Mouse (Mus musculus): ENCODE results near the gene Cct8. TPM values are rescaled to one million over a fixed set of nuclear protein-coding genes. Genes with fewer than 3 reads are reported as not detected.
"Not testable (repeated sequence)": the region's sequence is repeated elsewhere in the genome, so short reads cannot be mapped to it uniquely, and the experiment has no call there.

The Cct8 gene
- 100 to 1,000 TPM in 20 of 26 experiments, 10 to 100 TPM in 6; 78.9 to 170 (median 118) TPM for total RNA-seq (2018; cell fraction: chromatin; rRNA removed)
- 100 to 1,000 TPM in 16 of 26 experiments, 10 to 100 TPM in 10; 89.0 to 112 (median 102) TPM for total RNA-seq (2018; cell fraction: cytosol; rRNA removed)
- 100 to 1,000 TPM in 5 of 26 experiments, 10 to 100 TPM in 21; 63.8 to 120 (median 88.3) TPM for total RNA-seq (2018; cell fraction: nucleus; rRNA removed)
- 108 to 198 TPM (median 124 TPM) in 3 replicates for polyA plus RNA-seq (2018)

GRCm38 (mm10) chr16:87495716-87496447, at the start of gene Cct8:
Gene Cct8, minus strand, starts transcription at chr16:87495873.
- Histone ChIP-seq H3K4me3 (ENCODE audit: inconsistent target) (peak within 1 kb of the TSS; percentile 95), H3K79me2 (ENCODE audit: inconsistent target) (peaks cover 47% of the 10 kb centered on the region), H3K27ac (peak within 1 kb of the TSS; percentile 51), H3K36me3 (ENCODE audit: inconsistent target) (peaks cover 28% of the 10 kb centered on the region)
- WGBS (ENCODE audit: missing documents), result under 1% methylated on average over 48 of the region's 48 CpGs

GRCm38 (mm10) chr16:87528755-87529154, 33.1 kb upstream of the Cct8 start:
- 81% methylated on average over 9 of the region's 10 CpGs for WGBS (ENCODE audit: missing documents)
- Histone ChIP-seq H3K4me3 (ENCODE audit: inconsistent target) (no peak overlapping the region), H3K79me2 (ENCODE audit: inconsistent target) (no peaks in the 10 kb centered on the region), H3K27ac (no peak overlapping the region), H3K36me3 (ENCODE audit: inconsistent target) (no peaks in the 10 kb centered on the region)

- Histone ChIP-seq H3K4me3 (ENCODE audit: inconsistent target) (no peak overlapping the region), H3K27ac (no peak overlapping the region)
- WGBS (ENCODE audit: missing documents), result 78% methylated on average over 8 of the region's 8 CpGs
Measured at GRCm38 (mm10) chr16:87527553-87528249, 32.0 kb upstream of the Cct8 start.

GRCm38 (mm10) chr16:87524228-87524627, 28.6 kb upstream of the Cct8 start:
- WGBS (ENCODE audit: missing documents), result 84% methylated on average over 5 of the region's 5 CpGs
- Histone ChIP-seq H3K27ac (no peak overlapping the region), H3K79me2 (ENCODE audit: inconsistent target) (no peaks in the 10 kb centered on the region), H3K36me3 (ENCODE audit: inconsistent target) (no peaks in the 10 kb centered on the region), H3K4me3 (ENCODE audit: inconsistent target) (no peak overlapping the region)

More at GRCm38 (mm10) chr16:87527553-87528249, 32.0 kb upstream of the Cct8 start:
- H3K79me2 ChIP-seq (ENCODE audit: inconsistent target), result no peaks in the 10 kb centered on the region
- no peaks in the 10 kb centered on the region for H3K36me3 ChIP-seq (ENCODE audit: inconsistent target)

- Histone ChIP-seq H3K27ac (no peak overlapping the region), H3K36me3 (ENCODE audit: inconsistent target) (no peaks in the 10 kb centered on the region), H3K79me2 (ENCODE audit: inconsistent target) (no peaks in the 10 kb centered on the region), H3K4me3 (ENCODE audit: inconsistent target) (no peak overlapping the region)
- 87% methylated on average over 14 of the region's 14 CpGs for WGBS (ENCODE audit: missing documents)
Measured at GRCm38 (mm10) chr16:87512331-87512730, 16.7 kb upstream of the Cct8 start.

- 93% methylated on average over 5 of the region's 5 CpGs for WGBS (ENCODE audit: missing documents)
- Histone ChIP-seq H3K79me2 (ENCODE audit: inconsistent target) (no peaks in the 10 kb centered on the region), H3K36me3 (ENCODE audit: inconsistent target) (no peaks in the 10 kb centered on the region), H3K27ac (no peak overlapping the region), H3K4me3 (ENCODE audit: inconsistent target) (no peak overlapping the region)
Measured at GRCm38 (mm10) chr16:87511706-87512105, 16.0 kb upstream of the Cct8 start.

GRCm38 (mm10) chr16:87501304-87502078, 5.8 kb upstream of the Cct8 start:
- 74% methylated on average over 13 of the region's 13 CpGs for WGBS (ENCODE audit: missing documents)
- H3K36me3 ChIP-seq (ENCODE audit: inconsistent target), result no peaks in the 10 kb centered on the region
- H3K79me2 ChIP-seq (ENCODE audit: inconsistent target), result peaks cover 3% of the 10 kb centered on the region; the same call in 1 of the 2 replicates
- no peak overlapping the region for H3K27ac ChIP-seq
- H3K4me3 ChIP-seq (ENCODE audit: inconsistent target), result no peak overlapping the region

- 96% methylated on average over 4 of the region's 6 CpGs for WGBS (ENCODE audit: missing documents)
- Histone ChIP-seq H3K79me2 (ENCODE audit: inconsistent target) (peaks cover 12% of the 10 kb centered on the region), H3K27ac (no peak overlapping the region), H3K36me3 (ENCODE audit: inconsistent target) (no peaks in the 10 kb centered on the region), H3K4me3 (ENCODE audit: inconsistent target) (no peak overlapping the region)
Measured at GRCm38 (mm10) chr16:87499556-87499955, 3.9 kb upstream of the Cct8 start.

GRCm38 (mm10) chr16:87497171-87497570, 1.5 kb upstream of the Cct8 start:
- peaks cover 15% of the 10 kb centered on the region; the same call in 1 of the 2 replicates for H3K36me3 ChIP-seq (ENCODE audit: inconsistent target)
- no peak overlapping the region for H3K4me3 ChIP-seq (ENCODE audit: inconsistent target)
- no peak overlapping the region for H3K27ac ChIP-seq
- peaks cover 36% of the 10 kb centered on the region for H3K79me2 ChIP-seq (ENCODE audit: inconsistent target)
- WGBS (ENCODE audit: missing documents), result 96% methylated on average over 6 of the region's 6 CpGs

- H3K36me3 ChIP-seq (ENCODE audit: inconsistent target), result peaks cover 19% of the 10 kb centered on the region; the same call in 1 of the 2 replicates
- 0 out of 2 replicates have a peak overlapping the region, but pooled peaks have one; percentile 46 for H3K27ac ChIP-seq
- peak overlapping the region; percentile 95 for H3K4me3 ChIP-seq (ENCODE audit: inconsistent target)
Measured at GRCm38 (mm10) chr16:87496728-87497127, 1.1 kb upstream of the Cct8 start.

GRCm38 (mm10) chr16:87494955-87495655, 568 bp downstream of the Cct8 start:
- peak overlapping the region; percentile 95 for H3K4me3 ChIP-seq (ENCODE audit: inconsistent target)
- H3K79me2 ChIP-seq (ENCODE audit: inconsistent target), result peaks cover 47% of the 10 kb centered on the region
- 1% methylated on average over 38 of the region's 39 CpGs for WGBS (ENCODE audit: missing documents)
- H3K36me3 ChIP-seq (ENCODE audit: inconsistent target), result peaks cover 35% of the 10 kb centered on the region
- H3K27ac ChIP-seq, result peak overlapping the region; percentile 51

More at GRCm38 (mm10) chr16:87496728-87497127, 1.1 kb upstream of the Cct8 start:
- 77% methylated on average over 1 of the region's 2 CpGs for WGBS (ENCODE audit: missing documents)
- H3K79me2 ChIP-seq (ENCODE audit: inconsistent target), result peaks cover 41% of the 10 kb centered on the region

GRCm38 (mm10) chr16:87492191-87492792, 3.4 kb downstream of the Cct8 start:
- not testable (repeated sequence) for H3K27ac ChIP-seq; H3K4me3 ChIP-seq (ENCODE audit: inconsistent target)
- 90% methylated on average over 12 of the region's 12 CpGs for WGBS (ENCODE audit: missing documents)
- Histone ChIP-seq H3K79me2 (ENCODE audit: inconsistent target) (peaks cover 47% of the 10 kb centered on the region), H3K36me3 (ENCODE audit: inconsistent target) (peaks cover 62% of the 10 kb centered on the region)

GRCm38 (mm10) chr16:87488605-87489004, 7.1 kb downstream of the Cct8 start:
- no peak overlapping the region for H3K4me3 ChIP-seq (ENCODE audit: inconsistent target)
- no peak overlapping the region for H3K27ac ChIP-seq
- 91% methylated on average over 2 of the region's 2 CpGs for WGBS (ENCODE audit: missing documents)
- H3K79me2 ChIP-seq (ENCODE audit: inconsistent target), result peaks cover 25% of the 10 kb centered on the region
- peaks cover 92% of the 10 kb centered on the region for H3K36me3 ChIP-seq (ENCODE audit: inconsistent target)
